Mouse (Mus musculus) lung, embryonic 14.5 days (tissue): Measurements from ENCODE around the gene Mrps18a. TPM values are rescaled to one million over a fixed set of nuclear protein-coding genes. Genes with fewer than 3 reads are reported as not detected.
A peak's percentile ranks its signal among the peaks of the same experiment; 100 is the strongest.

Source experiments
- ATAC-seq: fragments of 200-750 bp; cut with Nextera tagmentation; 2 replicates; pipeline ENCODE4 v1.8.0; 2017; ENCODE audit warnings: mild to moderate bottlenecking, moderate TSS enrichment, moderate library complexity; ENCODE audit not compliant: insufficient read depth
- DNase-seq: peaks from one replicate; pipeline ENCODE4 v3.0.0-alpha.2; 2015
- H3K27ac ChIP-seq: fragments of 300-500 bp; sonication (generic); 2 replicates; pipeline ENCODE4 v1.5.1; 2014; ENCODE audit warnings: low read depth, mild to moderate bottlenecking, moderate library complexity
- H3K27me3 ChIP-seq: fragments of 300-500 bp; sonication (generic); 2 replicates; pipeline ENCODE4 v1.6.1; 2014; ENCODE audit warnings: low read length, control low read depth; ENCODE audit not compliant: insufficient read depth
- H3K36me3 ChIP-seq: fragments of 300-500 bp; sonication (generic); 2 replicates; pipeline ENCODE4 v1.6.1; 2014; ENCODE audit warnings: control low read depth; ENCODE audit not compliant: insufficient read depth
- H3K4me1 ChIP-seq: fragments of 300-500 bp; sonication (generic); 2 replicates; pipeline ENCODE4 v1.6.1; 2014; ENCODE audit warnings: antibody characterized with exemption, control low read depth; ENCODE audit not compliant: insufficient read depth
- H3K4me2 ChIP-seq: fragments of 300-500 bp; sonication (generic); 2 replicates; pipeline ENCODE4 v1.6.1; 2014; ENCODE audit warnings: mild to moderate bottlenecking
- H3K4me3 ChIP-seq: fragments of 300-500 bp; sonication (generic); 2 replicates; pipeline ENCODE4 v1.5.1; 2014; ENCODE audit warnings: low read depth, low read length
- H3K9ac ChIP-seq: fragments of 300-500 bp; sonication (generic); 2 replicates; pipeline ENCODE4 v1.6.1; 2014
- H3K9me3 ChIP-seq: fragments of 300-500 bp; sonication (generic); 2 replicates; pipeline ENCODE4 v1.6.1; 2016; ENCODE audit warnings: low read depth, low read length, control low read depth
- CTCF ChIP-seq: IDR thresholded peaks from 2 replicates; pipeline ENCODE4 v1.5.1; 2016; ENCODE audit warnings: antibody characterized with exemption, low read depth
- WGBS: fragments of 180-500 bp; shearing (Covaris S2); extraction: QIAGEN DNeasy Blood & Tissue Kit; methylation state at CpG from one replicate; pipeline ENCODE4 v1.1.7; 2014; 5-methylcytosine and 5-hydroxymethylcytosine counted together
- polyA plus RNA-seq: library from polyadenylated mRNA; unstranded; fragments of >200 nt; fragmentation: Nextera tagmentation; extraction: Ambion mirVana; gene quantifications from 2 replicates; pipeline ENCODE4 v1.2.1, GENCODE M21; 2014

Mrps18a gene
- polyA plus RNA-seq, 1 experiment from 2014 or later, result 149 TPM

DNA sequence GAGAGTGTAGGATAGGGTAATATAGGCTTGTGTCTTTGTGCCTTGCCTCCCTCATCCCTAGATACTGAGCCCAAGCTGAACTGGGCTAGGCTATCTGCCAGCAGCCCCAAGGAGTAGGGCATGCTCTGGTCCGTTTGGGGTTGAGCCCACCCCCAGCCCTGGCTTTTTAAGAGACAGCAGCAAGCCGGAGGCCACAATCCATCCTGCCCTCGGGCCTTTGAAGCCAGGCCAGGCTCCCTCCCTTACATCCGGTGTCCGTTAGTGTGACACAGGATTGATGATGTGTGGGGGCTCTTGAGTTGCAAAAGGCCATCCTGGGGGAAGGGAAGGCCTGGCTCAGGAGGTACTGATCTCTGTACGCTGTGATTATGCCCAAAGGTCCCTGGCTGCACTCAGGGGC lies 15.8 kb downstream of the Mrps18a start:
- 34% methylated on average over 6 of the region's 6 CpGs for WGBS
- Histone ChIP-seq H3K36me3 (peaks cover 76% of the 10 kb centered on the region), H3K4me1 (0 out of 2 replicates have a peak, but pooled peaks cover 4% of the 10 kb centered on the region), H3K27me3 (no peaks in the 10 kb centered on the region), H3K27ac (peak overlapping the region; percentile 61; the same call in 1 of the 2 replicates), H3K9ac (no peak overlapping the region), H3K4me2 (no peak overlapping the region), H3K4me3 (no peak overlapping the region), H3K9me3 (no peaks in the 10 kb centered on the region)
- no peak for TF ChIP-seq CTCF
- peak; percentile 90 for DNase-seq
- peak; percentile 73 for ATAC-seq

DNA sequence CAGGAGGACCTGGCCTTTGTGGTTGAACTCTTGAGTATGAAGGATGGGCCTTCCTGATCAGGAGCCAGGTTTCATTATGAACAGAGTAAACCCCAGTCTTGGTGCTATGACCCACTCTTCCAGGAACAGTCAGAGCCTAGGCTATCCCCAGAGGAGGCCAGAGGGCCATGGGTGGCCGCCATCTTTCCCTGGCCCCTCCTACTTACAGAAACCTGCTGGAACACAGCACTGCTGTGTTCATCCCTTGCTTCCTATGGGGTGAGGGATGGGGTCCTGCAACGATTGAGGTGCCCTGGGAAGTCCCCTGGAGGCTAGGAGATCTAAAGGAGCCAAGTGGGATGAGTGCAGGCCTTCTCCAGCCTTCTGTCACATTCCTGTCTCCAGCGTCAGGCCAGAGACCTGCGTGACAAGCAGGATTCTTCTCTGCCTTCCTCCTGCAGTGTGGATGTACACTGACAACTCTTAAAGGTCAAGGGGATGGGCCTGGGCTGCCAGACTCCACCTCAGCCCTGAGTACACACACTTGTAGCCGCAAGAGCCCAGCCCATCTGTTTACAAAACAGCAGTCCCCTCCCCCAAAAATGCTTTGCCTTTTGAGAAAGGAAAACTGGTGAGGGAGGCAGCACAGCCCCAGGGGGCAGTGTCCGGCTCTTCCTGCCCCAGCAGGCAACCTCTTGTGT lies 17.2 kb downstream of the Mrps18a start:
- no peak for TF ChIP-seq CTCF
- H3K36me3 ChIP-seq, result peaks cover 67% of the 10 kb centered on the region
- ATAC-seq, result no peak

DNA sequence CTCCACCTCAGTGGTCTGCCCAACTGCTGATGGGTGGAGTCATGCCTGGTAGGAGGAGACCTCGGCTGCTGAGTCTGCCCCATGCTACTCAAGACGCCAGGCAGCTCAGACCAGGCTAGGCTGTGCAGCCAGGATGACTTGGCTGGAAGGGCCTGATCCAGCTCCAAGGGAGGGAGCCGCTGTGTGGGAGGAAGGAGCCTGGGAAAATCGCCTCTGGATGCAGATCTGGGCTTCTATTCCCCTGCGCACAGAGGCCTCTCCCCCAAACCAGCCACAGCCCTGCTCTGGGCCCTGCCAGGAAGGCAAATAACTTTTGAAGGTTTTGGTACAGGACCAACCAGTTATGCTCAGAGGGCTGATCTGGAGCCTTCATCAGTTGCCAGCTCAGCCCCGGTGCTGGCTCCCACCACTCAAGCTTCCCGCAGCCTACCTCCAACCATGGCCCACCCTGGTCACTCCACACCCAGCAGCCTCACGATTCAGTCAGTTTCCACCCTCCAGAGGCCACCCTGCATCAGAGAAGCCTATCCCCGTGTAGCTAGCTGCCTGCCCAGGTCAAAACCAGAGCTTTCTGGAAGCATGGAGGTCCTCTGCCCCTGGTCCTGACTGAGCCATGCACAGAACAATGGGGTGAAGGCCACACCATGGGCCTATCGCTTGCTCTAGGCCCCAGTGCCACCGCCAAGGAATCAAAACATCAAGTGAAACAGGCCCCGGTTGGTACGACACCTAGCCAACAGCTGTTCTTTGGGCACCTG lies 19.1 kb downstream of the Mrps18a start:
- no peak for ATAC-seq
- Histone ChIP-seq H3K27ac (peak overlapping the region; percentile 37; the same call in 1 of the 2 replicates), H3K27me3 (no peaks in the 10 kb centered on the region), H3K4me2 (no peak overlapping the region), H3K9ac (no peak overlapping the region), H3K4me3 (no peak overlapping the region), H3K36me3 (peaks cover 47% of the 10 kb centered on the region), H3K4me1 (0 out of 2 replicates have a peak, but pooled peaks cover 4% of the 10 kb centered on the region), H3K9me3 (no peaks in the 10 kb centered on the region)
- peak; percentile 56 for DNase-seq
- 70% methylated on average over 13 of the region's 13 CpGs for WGBS
- no peak for TF ChIP-seq CTCF

More for the DNA sequence above, 17.2 kb downstream of the Mrps18a start:
- Histone ChIP-seq H3K9me3 (no peaks in the 10 kb centered on the region), H3K9ac (no peak overlapping the region), H3K27me3 (no peaks in the 10 kb centered on the region), H3K4me2 (no peak overlapping the region), H3K4me3 (no peak overlapping the region), H3K27ac (no peak overlapping the region), H3K4me1 (0 out of 2 replicates have a peak, but pooled peaks cover 4% of the 10 kb centered on the region)
- DNase-seq, result peak; percentile 20
- WGBS, result 65% methylated on average over 6 of the region's 6 CpGs

DNA sequence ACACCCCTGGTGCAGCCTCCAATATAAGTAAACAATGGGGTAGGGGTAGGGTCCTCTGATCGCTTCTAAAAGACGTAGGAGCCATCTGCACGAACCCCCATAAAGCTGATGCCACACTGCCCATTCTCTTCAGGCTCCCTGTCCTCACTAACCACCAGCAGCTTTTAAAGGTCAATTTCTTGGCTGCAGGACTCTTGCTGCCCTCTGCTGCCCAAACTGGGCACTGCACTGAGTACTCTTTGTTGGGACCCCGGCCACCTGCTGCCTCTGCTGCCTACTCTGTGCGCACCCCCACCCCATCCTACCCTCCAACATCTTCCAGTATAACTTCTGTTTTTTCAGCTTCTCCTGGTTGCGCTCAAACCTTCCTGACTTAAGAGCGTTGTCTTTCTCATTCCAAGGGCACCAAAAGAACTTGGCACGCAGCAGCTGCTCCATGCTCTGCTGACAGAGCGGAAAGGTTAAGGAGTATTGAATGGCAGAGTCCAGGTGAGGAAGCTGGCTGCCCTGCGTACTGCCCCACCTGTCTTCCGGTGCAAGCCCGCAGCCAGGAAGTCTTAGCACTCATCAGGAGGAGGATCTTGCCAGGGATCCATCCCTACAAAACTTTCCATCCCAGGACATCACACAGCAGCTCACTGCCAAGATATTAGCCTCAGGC lies 21.4 kb downstream of the Mrps18a start:
- Histone ChIP-seq H3K27ac (no peak overlapping the region), H3K36me3 (peaks cover 31% of the 10 kb centered on the region), H3K4me1 (no peaks in the 10 kb centered on the region), H3K9me3 (no peaks in the 10 kb centered on the region), H3K9ac (no peak overlapping the region), H3K4me2 (no peak overlapping the region), H3K27me3 (no peaks in the 10 kb centered on the region), H3K4me3 (no peak overlapping the region)
- ATAC-seq (peak; percentile 41; the same call in 1 of the 2 replicates), DNase-seq (peak; percentile 93)
- 16% methylated on average over 12 of the region's 12 CpGs for WGBS
- peak; percentile 95 for TF ChIP-seq CTCF

DNA sequence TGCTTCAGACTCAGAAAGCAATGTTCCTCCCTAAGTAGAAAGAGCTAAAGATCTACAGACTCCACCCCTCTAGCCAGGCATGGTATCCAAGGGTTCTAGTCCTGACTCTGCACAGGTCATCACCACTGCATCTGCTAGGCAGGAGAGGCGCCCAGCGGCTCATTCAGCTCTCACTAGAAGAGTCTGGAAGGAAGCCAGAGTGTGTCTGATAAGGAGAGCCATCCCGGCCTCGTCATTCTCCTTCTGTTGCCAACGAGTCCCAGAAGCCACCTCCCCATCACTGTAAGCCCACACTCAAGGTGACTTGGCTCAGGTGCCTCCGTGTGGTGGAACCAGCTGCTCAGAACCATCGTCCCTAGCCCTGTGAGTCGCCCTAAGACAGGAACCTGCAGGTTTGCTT lies 22.1 kb downstream of the Mrps18a start:
- Histone ChIP-seq H3K27me3 (no peaks in the 10 kb centered on the region), H3K4me3 (no peak overlapping the region), H3K9me3 (no peaks in the 10 kb centered on the region), H3K4me2 (no peak overlapping the region), H3K4me1 (no peaks in the 10 kb centered on the region), H3K9ac (no peak overlapping the region), H3K36me3 (peaks cover 24% of the 10 kb centered on the region), H3K27ac (no peak overlapping the region)
- no peak for TF ChIP-seq CTCF
- DNase-seq (no peak), ATAC-seq (no peak)
- 45% methylated on average over 8 of the region's 8 CpGs for WGBS

DNA sequence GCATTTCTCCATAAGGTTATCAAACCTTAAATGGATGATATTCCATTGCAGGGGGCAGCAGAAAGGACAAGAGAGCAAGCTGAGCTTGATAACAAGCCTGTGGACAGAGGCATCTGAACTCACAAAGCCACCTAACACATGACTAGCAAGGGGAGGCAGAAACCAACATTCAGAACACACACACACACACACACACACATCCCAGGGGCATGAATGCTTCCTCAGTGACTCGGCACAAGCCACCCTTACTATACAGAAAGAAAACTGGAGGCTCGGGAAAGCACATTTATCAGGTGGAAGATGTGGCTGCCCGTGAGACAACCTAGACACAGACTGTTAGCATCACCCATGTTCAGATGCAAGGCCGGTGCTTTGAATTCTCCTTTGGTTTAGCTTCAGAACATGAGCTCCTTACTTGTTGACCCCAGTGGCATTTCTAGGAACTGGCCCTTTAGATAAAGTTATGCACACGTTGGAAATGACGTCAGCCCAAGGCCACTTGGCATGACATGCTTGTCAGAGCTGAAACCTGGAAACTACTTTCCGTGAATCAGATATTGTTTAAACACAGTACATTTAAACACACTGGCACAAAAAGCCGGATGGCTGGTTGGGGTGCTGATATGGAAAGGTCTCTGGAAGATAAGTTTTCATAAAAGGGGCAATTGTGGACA lies 27.9 kb downstream of the Mrps18a start:
- Histone ChIP-seq H3K9me3 (no peaks in the 10 kb centered on the region), H3K4me1 (no peaks in the 10 kb centered on the region; the same call in 1 of the 2 replicates), H3K27me3 (no peaks in the 10 kb centered on the region), H3K9ac (no peak overlapping the region), H3K4me3 (no peak overlapping the region), H3K36me3 (no peaks in the 10 kb centered on the region), H3K27ac (no peak overlapping the region), H3K4me2 (no peak overlapping the region)
- 54% methylated on average over 8 of the region's 8 CpGs for WGBS
- no peak for ATAC-seq
- no peak for TF ChIP-seq CTCF
- peak; percentile 41 for DNase-seq
